Comparison of ENCODE assay signal across 16 mouse cellular contexts in the genomic region with DNA sequence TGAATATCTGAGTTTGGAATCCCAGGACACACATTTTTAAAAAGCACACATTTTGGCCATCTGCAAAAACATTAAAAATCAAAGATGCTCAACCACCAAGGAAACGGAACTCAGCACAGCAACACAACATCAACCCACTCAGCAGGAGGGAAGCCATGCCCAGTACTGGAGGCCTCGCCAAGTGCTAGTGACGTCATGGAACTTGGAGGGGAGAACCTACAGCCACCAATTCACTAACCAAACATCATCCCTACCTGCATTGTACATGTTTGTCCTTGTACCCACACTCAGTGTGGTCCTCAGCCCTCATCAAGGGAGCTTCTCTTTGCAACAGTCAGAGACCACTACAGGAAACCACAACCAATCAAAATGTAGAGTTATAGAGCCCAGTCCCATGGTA.
"Had no signal": no experiment of that assay in that cellular context is flagged by ENCODE, and none has a peak within 500 bp of the region (broad histone marks: within the 10 kb centered on the region; RNA-seq: fewer than 3 reads in every experiment).

No protein-coding gene starts in this region.

- H3K9me3 ChIP-seq: limb, embryonic 10.5 days; midbrain, embryonic 15.5 days; neural tube, embryonic 15.5 days; stomach, embryonic 15.5 days had no signal

- H3K4me3 ChIP-seq: left cerebral cortex, adult 2 months; limb, embryonic 10.5 days; midbrain, embryonic 15.5 days; neural tube, embryonic 15.5 days; stomach, embryonic 15.5 days had no signal

- H3K4me1 ChIP-seq: limb, embryonic 10.5 days; midbrain, embryonic 15.5 days had no signal

- ATAC-seq: intestine, postnatal 0 days; midbrain, embryonic 15.5 days had no signal

- H3K4me2 ChIP-seq: liver, embryonic 11.5 days; midbrain, embryonic 11.5 days; midbrain, embryonic 15.5 days; neural tube, embryonic 15.5 days; stomach, embryonic 15.5 days had no signal

- H3K27me3 ChIP-seq: midbrain, embryonic 15.5 days; neural tube, embryonic 15.5 days; stomach, embryonic 15.5 days had no signal

- H3K9ac ChIP-seq: midbrain, embryonic 15.5 days; neural tube, embryonic 15.5 days; stomach, embryonic 15.5 days had no signal

- H3K36me3 ChIP-seq: limb, embryonic 10.5 days; midbrain, embryonic 15.5 days; neural tube, embryonic 15.5 days; stomach, embryonic 15.5 days had no signal

- H3K27ac ChIP-seq: left cerebral cortex, adult 2 months; limb, embryonic 10.5 days; midbrain, embryonic 15.5 days; neural tube, embryonic 15.5 days; stomach, embryonic 15.5 days had no signal

- DNase-seq: kidney, adult 9 months; kidney, postnatal 10 days; kidney, postnatal 4 days; lung, postnatal 36 days; retina, postnatal 1 day; right cerebral cortex, postnatal 4 days; spleen, adult 18-20 months; thymus, postnatal 4 days had no signal
